ENCODE assay signal across 24 mouse cellular contexts in genomic region chr13:96852133-96852532, GRCm38 (mm10).
"Had no signal": no experiment of that assay in that cellular context is flagged by ENCODE, and none has a peak within 500 bp of the region (broad histone marks: within the 10 kb centered on the region; RNA-seq: fewer than 3 reads in every experiment).

No protein-coding gene starts in this region.

- H3K9me3 ChIP-seq: embryonic facial prominence, embryonic 10.5 days; embryonic facial prominence, embryonic 12.5 days; embryonic facial prominence, embryonic 13.5 days; embryonic facial prominence, embryonic 15.5 days; forebrain, embryonic 10.5 days; forebrain, embryonic 12.5 days; forebrain, embryonic 13.5 days; forebrain, embryonic 15.5 days had no signal

- H3K27me3 ChIP-seq: embryonic facial prominence, embryonic 12.5 days; embryonic facial prominence, embryonic 13.5 days; embryonic facial prominence, embryonic 15.5 days; forebrain, embryonic 12.5 days; forebrain, embryonic 13.5 days; forebrain, embryonic 15.5 days had no signal

- H3K36me3 ChIP-seq: embryonic facial prominence, embryonic 10.5 days; embryonic facial prominence, embryonic 12.5 days; embryonic facial prominence, embryonic 13.5 days; embryonic facial prominence, embryonic 15.5 days; forebrain, embryonic 10.5 days; forebrain, embryonic 12.5 days; forebrain, embryonic 15.5 days had no signal

- DNase-seq: cerebellum, adult 9-11 months; cerebellum, postnatal 10 days; cerebellum, postnatal 14 days; cerebellum, postnatal 25 days; cerebellum, postnatal 36 days; embryo, embryonic 11 days; forebrain, postnatal 0 days; gastrocnemius, adult 2 months; gastrocnemius, postnatal 10 days; gastrocnemius, postnatal 14 days; gastrocnemius, postnatal 25 days; gastrocnemius, postnatal 36 days; heart, adult 11 months; heart, adult 18-20 months; heart, adult 2 months had no signal

- H3K4me3 ChIP-seq: embryonic facial prominence, embryonic 10.5 days; embryonic facial prominence, embryonic 12.5 days; embryonic facial prominence, embryonic 13.5 days; embryonic facial prominence, embryonic 15.5 days; erythroblast, embryonic 14.5 days; forebrain, embryonic 10.5 days; forebrain, embryonic 12.5 days; forebrain, embryonic 13.5 days; forebrain, embryonic 15.5 days; gastrocnemius, adult 2 months; heart, adult 2 months had no signal

- H3K9ac ChIP-seq: embryonic facial prominence, embryonic 12.5 days; embryonic facial prominence, embryonic 13.5 days; embryonic facial prominence, embryonic 15.5 days; forebrain, embryonic 12.5 days; forebrain, embryonic 13.5 days; forebrain, embryonic 15.5 days; forebrain, postnatal 0 days had no signal

- H3K27ac ChIP-seq: embryonic facial prominence, embryonic 10.5 days; embryonic facial prominence, embryonic 12.5 days; embryonic facial prominence, embryonic 13.5 days; embryonic facial prominence, embryonic 15.5 days; forebrain, embryonic 10.5 days; forebrain, embryonic 12.5 days; forebrain, embryonic 13.5 days; forebrain, embryonic 15.5 days; gastrocnemius, adult 2 months; heart, adult 2 months had no signal

- H3K4me1 ChIP-seq: embryonic facial prominence, embryonic 10.5 days; embryonic facial prominence, embryonic 12.5 days; embryonic facial prominence, embryonic 13.5 days; embryonic facial prominence, embryonic 15.5 days; forebrain, embryonic 10.5 days; forebrain, embryonic 12.5 days; forebrain, embryonic 13.5 days; forebrain, embryonic 15.5 days had no signal
